Comparison of ENCODE assay signal across 11 mouse cellular contexts in the genomic region with DNA sequence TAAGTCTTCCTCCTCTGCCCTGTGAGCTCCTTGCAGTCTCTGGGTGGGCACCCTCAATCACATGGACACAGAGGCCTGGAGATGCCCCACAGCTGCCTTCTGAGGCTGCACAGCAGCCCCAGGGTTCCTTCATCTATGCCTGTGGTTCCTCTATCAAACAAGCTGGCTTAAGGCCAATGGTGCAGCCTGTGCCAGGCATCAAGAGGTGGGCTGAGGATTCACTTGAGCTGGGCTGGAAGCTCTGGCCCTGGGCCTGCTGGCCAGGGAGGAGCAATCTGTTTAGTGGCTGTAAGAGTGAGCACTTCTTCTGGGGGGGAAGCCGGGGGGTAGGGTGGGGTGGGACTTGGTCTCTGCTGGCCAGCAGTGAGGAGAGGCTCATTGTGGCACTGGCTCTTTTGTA. TPM values are rescaled to one million over a fixed set of nuclear protein-coding genes. Genes with fewer than 3 reads are reported as not detected.
DNase-seq lines count a peak whose midpoint lies in the region; ATAC-seq and TF ChIP-seq lines count a peak whose summit lies in the region.
"Had no signal": no experiment of that assay in that cellular context is flagged by ENCODE, and none has a peak within 500 bp of the region (broad histone marks: within the 10 kb centered on the region; RNA-seq: fewer than 3 reads in every experiment).

No protein-coding gene starts in this region.

- intact Hi-C loops in heart, postnatal 10 days (cut with DNase I) = no loop called here

- no peak overlapping the region for H3K4me2 ChIP-seq in hindbrain, embryonic 12.5 days (replicated peaks)
- H3K4me2 ChIP-seq: embryonic facial prominence, embryonic 15.5 days; neural tube, embryonic 12.5 days had no signal

- no peak for TF ChIP-seq POLR2A in brain, embryonic 14.5 days (IDR thresholded peaks at IDR 0.05; ENCODE audit: borderline replicate concordance, extremely low read depth, insufficient read depth, insufficient read length, poor library complexity, severe bottlenecking)

- H3K9ac ChIP-seq in hindbrain, embryonic 12.5 days = no peak overlapping the region
- H3K9ac ChIP-seq: embryonic facial prominence, embryonic 15.5 days; neural tube, embryonic 12.5 days had no signal

- H3K36me3 ChIP-seq in hindbrain, embryonic 10.5 days = no peaks in the 10 kb centered on the region
- no peaks in the 10 kb centered on the region for H3K36me3 ChIP-seq in hindbrain, embryonic 12.5 days
- H3K36me3 ChIP-seq: embryonic facial prominence, embryonic 15.5 days; neural tube, embryonic 12.5 days had no signal

- H3K4me3 ChIP-seq in hindbrain, embryonic 10.5 days = no peak overlapping the region
- H3K4me3 ChIP-seq in hindbrain, embryonic 12.5 days = no peak overlapping the region
- H3K4me3 ChIP-seq: embryonic facial prominence, embryonic 15.5 days; neural tube, embryonic 12.5 days had no signal

- TF ChIP-seq CTCF in brain, embryonic 14.5 days (IDR thresholded peaks at IDR 0.05; ENCODE audit: borderline replicate concordance, extremely low read depth, insufficient read depth, insufficient read length) = no peak

- peaks cover 8% of the 10 kb centered on the region for H3K4me1 ChIP-seq in hindbrain, embryonic 10.5 days (replicated peaks)
- H3K4me1 ChIP-seq in hindbrain, embryonic 12.5 days = peaks cover 6% of the 10 kb centered on the region
- H3K4me1 ChIP-seq: neural tube, embryonic 12.5 days had no signal

- H3K27me3 ChIP-seq in hindbrain, embryonic 10.5 days (ENCODE audit: insufficient read depth, poor library complexity, severe bottlenecking) = no peaks in the 10 kb centered on the region
- no peaks in the 10 kb centered on the region for H3K27me3 ChIP-seq in hindbrain, embryonic 12.5 days
- H3K27me3 ChIP-seq: embryonic facial prominence, embryonic 15.5 days; neural tube, embryonic 12.5 days had no signal

- H3K27ac ChIP-seq in hindbrain, embryonic 10.5 days = peak overlapping the region; percentile 29; the same call in 1 of the 2 replicates
- no peak overlapping the region for H3K27ac ChIP-seq in hindbrain, embryonic 12.5 days
- H3K27ac ChIP-seq: neural tube, embryonic 12.5 days had no signal

- no peak for DNase-seq in hindbrain, embryonic 10.5 days (ENCODE audit: low spot score)
- peak; percentile 77 for DNase-seq in brain, embryonic 14.5 days (ENCODE audit: low read depth)
- DNase-seq in heart, postnatal 10 days = peak; percentile 69
- DNase-seq in lung, postnatal 25 days (ENCODE audit: low spot score) = peak; percentile 51
- no peak for DNase-seq in natural killer cell, adult 2 months (ENCODE audit: low spot score in 2 of 2)
- DNase-seq: kidney, postnatal 36 days had no signal

- ATAC-seq in hindbrain, embryonic 12.5 days (ENCODE audit: low FRiP score) = no peak
- ATAC-seq in inflammation-experienced regulatory T-cells, adult 6 months = no peak

- no peaks in the 10 kb centered on the region for H3K9me3 ChIP-seq in hindbrain, embryonic 10.5 days
- no peaks in the 10 kb centered on the region for H3K9me3 ChIP-seq in hindbrain, embryonic 12.5 days (replicated peaks)
- H3K9me3 ChIP-seq: embryonic facial prominence, embryonic 15.5 days; neural tube, embryonic 12.5 days had no signal

- WGBS in hindbrain, embryonic 10.5 days = 78% methylated on average over 1 of the region's 1 CpGs
- 88% methylated on average over 1 of the region's 1 CpGs for WGBS in hindbrain, embryonic 12.5 days

RNA-seq across cellular contexts. Expression of a gene that starts 19.4 kb away (rescaled TPM):
- polyA plus RNA-seq in hindbrain, embryonic 10.5 days (2016; fragmentation: Nextera tagmentation; extraction: Ambion mirVana) = 4.5 and 6.2 TPM in 2 replicates
- 18.5 and 21.4 TPM in 2 replicates for polyA plus RNA-seq in hindbrain, embryonic 12.5 days (2016; fragmentation: Nextera tagmentation; extraction: Ambion mirVana)
- polyA plus RNA-seq in brain, embryonic 14.5 days (2012; rRNA removed) = 19.4 and 35.7 TPM in 2 replicates
- total RNA-seq in heart, postnatal 10 days (2021) = 10 to 100 TPM; 23.4 to 26.8 TPM
- 10 to 100 TPM in 1 of 3 experiments, 1 to 10 TPM in 2; 4.1 to 12.6 (median 8.6) TPM for polyA plus RNA-seq in inflammation-experienced regulatory T-cells, adult 6 months (2017; shearing (Covaris generic))

RNA-seq across cellular contexts. Expression of a gene that starts 39.4 kb away (rescaled TPM):
- polyA plus RNA-seq in hindbrain, embryonic 10.5 days (2016; fragmentation: Nextera tagmentation; extraction: Ambion mirVana) = 593 and 677 TPM in 2 replicates
- 524 and 615 TPM in 2 replicates for polyA plus RNA-seq in hindbrain, embryonic 12.5 days (2016; fragmentation: Nextera tagmentation; extraction: Ambion mirVana)
- polyA plus RNA-seq in brain, embryonic 14.5 days (2012; rRNA removed) = 193 and 206 TPM in 2 replicates
- 1,000 to 10,000 TPM; 1,429 to 1,432 TPM for total RNA-seq in heart, postnatal 10 days (2021)
- 100 to 1,000 TPM; 235 to 309 (median 282) TPM for polyA plus RNA-seq in inflammation-experienced regulatory T-cells, adult 6 months (2017; shearing (Covaris generic))

RNA-seq across cellular contexts. Expression of a gene that starts 44.0 kb away (rescaled TPM):
- 1.0 and 1.2 TPM in 2 replicates for polyA plus RNA-seq in hindbrain, embryonic 10.5 days (2016; fragmentation: Nextera tagmentation; extraction: Ambion mirVana)
- 0.36 and 0.63 TPM in 2 replicates for polyA plus RNA-seq in hindbrain, embryonic 12.5 days (2016; fragmentation: Nextera tagmentation; extraction: Ambion mirVana)
- polyA plus RNA-seq in brain, embryonic 14.5 days (2012; rRNA removed) = 0.59 TPM in 2 replicates
- under 1 TPM; 0.15 to 0.26 TPM for total RNA-seq in heart, postnatal 10 days (2021)
- under 1 TPM in 1 of 3 experiments, not detected in 2; 0.10 TPM for polyA plus RNA-seq in inflammation-experienced regulatory T-cells, adult 6 months (2017; shearing (Covaris generic))

RNA-seq across cellular contexts. Expression of a gene that starts 53.8 kb away (rescaled TPM):
- polyA plus RNA-seq in hindbrain, embryonic 10.5 days (2016; fragmentation: Nextera tagmentation; extraction: Ambion mirVana) = not detected in 2 replicates
- not detected in 2 replicates for polyA plus RNA-seq in hindbrain, embryonic 12.5 days (2016; fragmentation: Nextera tagmentation; extraction: Ambion mirVana)
- polyA plus RNA-seq in brain, embryonic 14.5 days (2012; rRNA removed) = not detected in 2 replicates
- under 1 TPM; 0.26 to 0.64 TPM for total RNA-seq in heart, postnatal 10 days (2021)
- not detected for polyA plus RNA-seq in inflammation-experienced regulatory T-cells, adult 6 months (2017; shearing (Covaris generic))
- polyA plus RNA-seq: embryonic facial prominence, embryonic 15.5 days; gonadal fat pad, adult 2 months; neural tube, embryonic 12.5 days had no signal

Comparison
In these comparisons a context has a peak if more than half of its experiments do, and no peak if none do; other contexts are left out.
1. DNase-seq: peak in brain, embryonic 14.5 days (single experiment), heart, postnatal 10 days (2 of 2) and lung, postnatal 25 days (single experiment); none in hindbrain, embryonic 10.5 days (single experiment) and natural killer cell, adult 2 months (0 of 2).